Mouse (Mus musculus) myocyte (in vitro differentiated cells): Measurements from ENCODE around the gene Inf2.

Experiments used
- CEBPB ChIP-seq: IDR thresholded peaks from 2 replicates; pipeline ENCODE4 v1.6.1; 2011; ENCODE audit warnings: mild to moderate bottlenecking, moderate library complexity; ENCODE audit not compliant: poor library complexity, insufficient read depth, severe bottlenecking
- MYOD1 ChIP-seq, 3 experiments: IDR thresholded peaks; one replicate each; pipeline ENCODE4 v1.6.1; 2011; ENCODE audit warnings: control low read depth in 2 of 3, low read depth in 2 of 3, mild to moderate bottlenecking in 2 of 3, moderate library complexity in 1 of 3; ENCODE audit not compliant: insufficient read length in 2 of 3, control insufficient read depth in 1 of 3
- POLR2A ChIP-seq: IDR thresholded peaks from one replicate; pipeline ENCODE4 v1.6.1; 2011; ENCODE audit warnings: low read depth, mild to moderate bottlenecking, control low read depth, moderate library complexity; ENCODE audit not compliant: insufficient read length
- USF1 ChIP-seq: IDR thresholded peaks from one replicate; pipeline ENCODE4 v1.6.1; 2011; ENCODE audit warnings: low read depth, mild to moderate bottlenecking, control low read depth, moderate library complexity

GRCm38 (mm10) chr12:112596454-112596853, 7.9 kb downstream of the Inf2 start:
- no peak for TF ChIP-seq CEBPB
- TF ChIP-seq POLR2A: no peak
- TF ChIP-seq MYOD1 (IDR thresholded peaks at IDR 0.05; ENCODE audit: control insufficient read depth in 1 of 3, insufficient read length in 2 of 3, low read depth in 2 of 3): no peak
- TF ChIP-seq USF1: no peak
